Mouse (Mus musculus) megakaryocyte, embryonic 14.5 days (primary cell): ENCODE results near the gene Fam196b. TPM values are rescaled to one million over a fixed set of nuclear protein-coding genes. Genes with fewer than 3 reads are reported as not detected.

ENCODE experiments used
- H3K27me3 ChIP-seq: replicated peaks from 2 replicates; pipeline ENCODE3; 2012; ENCODE audit warnings: inconsistent platforms
- H3K36me3 ChIP-seq: replicated peaks from 2 replicates; pipeline ENCODE3; 2012; ENCODE audit warnings: low read length, inconsistent platforms, mixed read lengths
- H3K4me1 ChIP-seq: 2 replicates; pipeline ENCODE4 v1.6.1; 2012; ENCODE audit warnings: inconsistent platforms
- H3K4me3 ChIP-seq: replicated peaks from 2 replicates; pipeline ENCODE3; 2012; ENCODE audit warnings: moderate library complexity, mild to moderate bottlenecking, inconsistent platforms
- H3K9me3 ChIP-seq: 2 replicates; pipeline ENCODE4 v1.6.1; 2012; ENCODE audit warnings: inconsistent platforms
- FLI1 ChIP-seq: IDR thresholded peaks from 2 replicates; pipeline ENCODE4 v1.6.1; 2012; ENCODE audit warnings: low read length, inconsistent platforms, mixed read lengths
- GATA1 ChIP-seq: IDR thresholded peaks from 3 replicates; pipeline ENCODE4 v1.6.1; 2012; ENCODE audit warnings: mixed read lengths, low read length, inconsistent platforms, borderline replicate concordance
- polyA plus RNA-seq: library from polyadenylated mRNA; stranded (reverse); fragments of >175 nt; gene quantifications from 2 replicates; pipeline ENCODE4 v1.2.3, GENCODE M21; 2012; ENCODE audit warnings: low replicate concordance; ENCODE audit not compliant: insufficient read depth

The Fam196b gene
- polyA plus RNA-seq, 1 experiment: not detected

DNA sequence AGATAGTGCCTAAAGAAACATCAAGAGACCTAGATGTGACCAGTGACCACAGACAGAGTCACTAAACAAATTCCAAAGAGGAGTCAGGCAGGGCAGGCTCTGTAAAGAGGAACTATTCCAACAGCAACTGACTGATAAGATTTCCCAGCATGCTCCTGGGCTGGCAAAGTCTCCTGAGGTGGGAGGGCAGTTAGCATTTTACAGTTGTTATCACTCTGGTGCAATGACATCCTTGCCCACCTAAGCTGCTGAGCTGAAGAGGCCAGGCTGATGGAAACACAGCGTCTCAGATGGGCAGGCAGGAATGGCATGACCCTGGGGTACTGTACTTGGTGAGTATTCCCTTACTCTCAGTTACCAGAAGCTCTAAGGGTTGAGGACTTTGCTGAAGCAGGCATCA is 15.1 kb upstream of the Fam196b start:
- H3K9me3 ChIP-seq: no peaks in the 10 kb centered on the region
- H3K27me3 ChIP-seq: no peaks in the 10 kb centered on the region
- H3K4me1 ChIP-seq: peaks cover 5% of the 10 kb centered on the region
- peaks cover 16% of the 10 kb centered on the region for H3K36me3 ChIP-seq
- TF ChIP-seq FLI1: no peak
- TF ChIP-seq GATA1: no peak
- H3K4me3 ChIP-seq: peak overlapping the region; percentile 28

DNA sequence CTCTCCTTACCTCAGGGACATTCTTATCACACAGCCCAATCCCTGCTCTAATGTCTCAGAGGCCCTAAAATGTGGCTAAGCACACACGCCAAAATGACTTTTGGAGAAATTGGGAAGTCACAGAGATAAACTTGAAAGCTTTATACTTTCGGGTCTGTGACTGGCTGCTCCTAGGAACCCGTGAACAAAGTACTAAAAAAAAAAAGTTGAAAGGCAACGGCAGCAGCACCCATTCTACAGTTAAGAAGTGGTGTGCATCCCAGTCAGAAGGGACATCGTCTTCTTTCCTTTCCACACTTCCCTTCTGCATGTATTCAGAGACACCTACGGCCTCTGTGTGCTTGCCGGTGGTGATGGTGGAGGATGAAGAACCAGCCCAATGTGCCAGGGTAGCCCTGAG is 14.6 kb upstream of the Fam196b start:
- H3K36me3 ChIP-seq: peaks cover 16% of the 10 kb centered on the region
- peaks cover 5% of the 10 kb centered on the region for H3K4me1 ChIP-seq
- H3K9me3 ChIP-seq: no peaks in the 10 kb centered on the region
- no peak overlapping the region for H3K4me3 ChIP-seq
- TF ChIP-seq FLI1 (no peak), GATA1 (no peak)
- no peaks in the 10 kb centered on the region for H3K27me3 ChIP-seq

DNA sequence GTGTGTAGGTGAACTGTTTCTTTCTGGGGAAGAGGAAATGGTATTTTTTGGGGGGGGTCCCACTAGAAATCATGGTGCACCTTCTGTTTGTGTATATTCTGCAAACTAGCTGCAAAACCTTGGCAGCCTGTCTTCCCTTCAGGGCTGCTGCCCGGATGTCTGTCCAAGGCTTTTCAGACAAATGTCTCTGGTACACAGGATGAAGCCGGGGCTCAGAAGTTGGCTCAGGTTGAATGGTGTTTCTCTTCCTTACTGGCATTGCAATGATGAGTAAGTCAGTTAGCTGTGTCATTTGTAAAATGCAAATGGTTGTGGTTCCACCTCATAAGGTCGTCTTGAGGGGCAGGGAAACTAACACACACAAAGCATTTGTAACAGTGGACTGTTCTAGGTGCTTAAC is 8.4 kb upstream of the Fam196b start:
- Histone ChIP-seq H3K4me3 (no peak overlapping the region), H3K36me3 (peaks cover 23% of the 10 kb centered on the region), H3K9me3 (no peaks in the 10 kb centered on the region), H3K27me3 (no peaks in the 10 kb centered on the region), H3K4me1 (no peaks in the 10 kb centered on the region)
- TF ChIP-seq GATA1: no peak
- TF ChIP-seq FLI1: no peak

DNA sequence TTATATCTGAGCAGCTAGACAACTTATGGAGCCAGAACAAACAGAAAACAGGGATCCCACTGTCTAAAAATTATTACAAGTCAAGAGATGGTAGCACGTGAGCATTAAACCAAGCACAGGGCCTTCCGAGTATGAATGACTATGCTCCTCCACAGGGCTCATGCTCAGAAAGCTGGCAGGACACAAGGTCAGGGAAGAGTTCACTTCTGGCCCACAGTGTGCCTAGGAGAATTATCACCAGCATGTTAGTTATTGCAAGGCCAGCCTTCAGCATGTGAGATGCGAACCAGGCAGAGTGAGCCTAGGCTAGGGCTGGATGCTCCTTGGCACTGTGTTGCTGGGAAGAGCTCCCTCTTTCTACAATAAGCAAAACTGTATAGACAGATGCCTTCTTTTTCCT is 5.9 kb upstream of the Fam196b start:
- H3K4me1 ChIP-seq: peaks cover 13% of the 10 kb centered on the region
- H3K4me3 ChIP-seq: no peak overlapping the region
- H3K9me3 ChIP-seq: no peaks in the 10 kb centered on the region
- no peak for TF ChIP-seq FLI1
- no peak for TF ChIP-seq GATA1
- H3K36me3 ChIP-seq: peaks cover 23% of the 10 kb centered on the region
- H3K27me3 ChIP-seq: no peaks in the 10 kb centered on the region

DNA sequence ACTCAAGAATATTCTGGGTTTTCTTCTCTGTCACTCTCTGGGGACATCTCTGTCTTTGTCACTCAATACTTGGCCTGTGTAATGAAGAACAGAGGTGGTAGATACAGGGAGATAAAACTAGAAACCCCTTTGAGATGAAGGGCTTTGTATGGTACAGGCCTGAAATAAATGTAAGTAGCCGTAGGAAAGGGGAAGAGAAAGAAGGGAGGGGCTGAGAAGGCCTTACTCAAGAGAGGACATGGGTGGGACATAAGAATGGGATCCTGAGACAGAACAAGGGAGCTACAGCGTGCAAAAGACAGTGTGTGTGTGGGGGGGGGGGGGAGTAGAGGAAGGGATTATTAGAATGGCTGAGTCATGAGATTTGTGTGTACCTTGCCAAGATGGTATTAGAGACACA is 5.3 kb upstream of the Fam196b start:
- TF ChIP-seq FLI1 (no peak), GATA1 (no peak)
- no peaks in the 10 kb centered on the region for H3K9me3 ChIP-seq

DNA sequence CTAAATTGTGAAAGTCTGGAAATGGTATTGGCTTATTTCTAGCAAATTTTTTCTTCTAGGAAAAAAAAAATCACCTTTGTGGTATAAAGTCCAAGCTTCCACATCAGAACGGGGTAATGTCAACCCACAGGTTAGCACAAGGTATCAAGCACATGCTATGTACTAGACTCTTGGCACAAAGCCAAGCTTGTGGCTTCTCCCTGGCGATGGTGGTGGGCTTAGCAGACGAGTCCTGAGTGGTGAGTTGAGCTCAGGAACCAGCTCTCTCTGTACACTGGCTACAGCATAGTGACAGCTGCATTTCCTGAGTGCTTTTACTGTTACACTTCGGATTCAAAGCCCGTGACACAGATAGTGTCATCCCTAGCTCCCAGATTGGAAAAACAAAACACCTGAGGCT is 2.9 kb upstream of the Fam196b start:
- peaks cover 13% of the 10 kb centered on the region for H3K4me1 ChIP-seq
- H3K36me3 ChIP-seq: peaks cover 14% of the 10 kb centered on the region
- H3K9me3 ChIP-seq: no peaks in the 10 kb centered on the region
- TF ChIP-seq GATA1 (no peak), FLI1 (no peak)
- H3K27me3 ChIP-seq: no peaks in the 10 kb centered on the region
- no peak overlapping the region for H3K4me3 ChIP-seq

More for the DNA sequence above, 5.3 kb upstream of the Fam196b start:
- no peak overlapping the region for H3K4me3 ChIP-seq
- no peaks in the 10 kb centered on the region for H3K27me3 ChIP-seq
- H3K4me1 ChIP-seq: peaks cover 13% of the 10 kb centered on the region
- peaks cover 23% of the 10 kb centered on the region for H3K36me3 ChIP-seq

DNA sequence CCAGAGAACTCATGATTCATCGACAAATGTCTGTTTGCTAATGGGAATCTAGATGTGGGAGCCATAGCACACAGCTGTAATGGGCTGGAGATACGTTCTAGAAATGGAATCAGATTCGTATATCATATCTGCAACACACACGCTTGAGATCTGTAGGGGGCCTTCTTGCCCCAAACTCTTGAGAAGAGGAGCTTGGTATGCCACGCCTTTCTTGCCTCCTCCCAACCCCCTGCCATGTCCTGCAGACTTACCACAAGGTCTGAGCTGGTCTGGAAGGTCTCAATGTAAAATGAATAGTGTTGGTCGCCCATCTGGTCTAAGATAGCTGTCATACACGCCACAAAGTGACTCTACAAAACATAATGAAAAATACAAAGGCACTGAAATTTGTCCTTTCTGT is 2.4 kb upstream of the Fam196b start:
- peaks cover 10% of the 10 kb centered on the region for H3K36me3 ChIP-seq
- TF ChIP-seq FLI1 (no peak), GATA1 (no peak)
- H3K27me3 ChIP-seq: no peaks in the 10 kb centered on the region
- H3K4me1 ChIP-seq: peaks cover 13% of the 10 kb centered on the region
- no peaks in the 10 kb centered on the region for H3K9me3 ChIP-seq
- no peak overlapping the region for H3K4me3 ChIP-seq

DNA sequence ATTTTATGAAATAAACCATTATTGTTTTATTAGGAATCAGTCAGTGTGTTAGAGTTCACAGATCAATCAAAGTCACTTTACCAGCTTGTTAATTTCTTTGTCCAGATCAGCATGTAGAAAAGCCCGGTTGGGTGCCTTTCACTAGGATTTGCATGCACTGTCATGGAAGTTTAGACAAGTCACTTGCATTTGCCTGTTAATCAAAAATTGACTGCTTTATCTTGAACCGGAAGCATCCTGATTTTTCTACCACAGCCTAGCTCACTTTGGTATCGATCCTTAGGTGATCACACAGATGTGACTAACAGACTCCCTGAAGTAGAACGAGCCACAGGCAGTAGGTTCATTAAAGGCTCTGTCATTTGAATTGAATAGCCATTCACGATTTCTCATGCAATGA is 761 bp downstream of the Fam196b start:
- Histone ChIP-seq H3K4me1 (peaks cover 13% of the 10 kb centered on the region), H3K9me3 (no peaks in the 10 kb centered on the region)
- no peak for TF ChIP-seq FLI1
- TF ChIP-seq GATA1: no peak

DNA sequence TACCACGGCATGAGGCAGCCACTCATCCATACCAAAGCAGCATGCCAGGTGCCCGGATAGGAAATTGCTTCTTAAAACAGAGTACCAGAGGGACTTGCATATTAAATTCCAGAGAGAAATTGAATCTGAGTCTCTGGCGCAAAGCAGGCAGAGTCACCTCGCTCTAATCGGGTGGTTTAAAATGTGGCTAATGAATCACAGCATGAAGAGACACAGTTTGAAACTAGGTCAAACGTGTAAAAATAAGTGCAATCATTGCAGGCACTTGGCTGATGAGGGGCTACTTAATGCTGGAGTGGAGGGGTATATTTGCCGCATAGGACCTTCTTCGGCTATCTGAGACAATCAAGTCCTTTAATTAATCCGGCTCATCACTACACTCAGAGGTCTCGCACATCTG is 1.6 kb downstream of the Fam196b start:
- H3K27me3 ChIP-seq: no peaks in the 10 kb centered on the region
- peaks cover 13% of the 10 kb centered on the region for H3K4me1 ChIP-seq
- peaks cover 2% of the 10 kb centered on the region for H3K36me3 ChIP-seq
- no peak overlapping the region for H3K4me3 ChIP-seq
- no peaks in the 10 kb centered on the region for H3K9me3 ChIP-seq
- TF ChIP-seq GATA1: no peak
- no peak for TF ChIP-seq FLI1

More for the DNA sequence above, 761 bp downstream of the Fam196b start:
- Histone ChIP-seq H3K4me3 (no peak overlapping the region), H3K27me3 (no peaks in the 10 kb centered on the region), H3K36me3 (peaks cover 2% of the 10 kb centered on the region)

DNA sequence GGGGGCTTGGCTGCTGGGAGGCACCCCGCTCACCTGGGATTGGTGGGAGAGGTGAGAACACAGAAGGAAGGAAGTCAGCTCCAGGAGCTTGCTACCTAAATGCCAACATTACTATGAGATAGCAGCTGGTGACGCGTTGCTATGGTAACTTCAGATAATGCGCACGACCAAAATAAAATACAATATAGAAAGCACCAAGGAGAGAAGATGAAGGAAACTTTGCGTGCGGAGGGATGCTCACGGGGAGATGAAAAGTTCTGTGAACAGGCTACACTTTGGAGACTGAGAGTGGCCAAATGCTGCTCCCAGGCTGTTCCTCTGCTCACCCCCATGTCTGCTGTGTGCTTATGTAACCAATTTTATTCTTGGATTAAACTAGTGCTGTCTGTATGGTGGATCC is 2.4 kb downstream of the Fam196b start:
- Histone ChIP-seq H3K4me3 (no peak overlapping the region), H3K27me3 (no peaks in the 10 kb centered on the region), H3K4me1 (peaks cover 10% of the 10 kb centered on the region), H3K9me3 (no peaks in the 10 kb centered on the region), H3K36me3 (no peaks in the 10 kb centered on the region)
- no peak for TF ChIP-seq FLI1
- TF ChIP-seq GATA1: no peak

DNA sequence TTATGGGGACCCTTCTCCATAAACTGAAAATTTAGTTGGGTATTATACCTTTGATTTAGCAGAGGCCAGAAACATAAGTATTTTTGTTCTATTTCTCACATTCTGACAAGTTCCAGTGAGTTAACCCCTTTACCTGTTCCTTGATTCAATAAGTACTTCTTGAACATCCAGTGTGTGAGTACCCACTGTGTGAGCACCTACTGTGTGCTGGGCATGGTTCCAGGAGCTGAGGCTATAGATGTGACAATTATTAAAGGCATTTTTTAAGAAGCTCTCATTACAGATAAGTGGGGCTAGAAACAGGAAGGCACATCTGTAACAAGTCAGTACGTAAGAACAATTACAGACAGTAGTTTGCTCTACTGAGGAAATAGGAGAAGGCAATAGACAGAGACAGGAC is 4.7 kb downstream of the Fam196b start:
- no peaks in the 10 kb centered on the region for H3K9me3 ChIP-seq
- no peaks in the 10 kb centered on the region for H3K27me3 ChIP-seq
- no peaks in the 10 kb centered on the region; the same call in 1 of the 2 replicates for H3K4me1 ChIP-seq
- TF ChIP-seq FLI1 (no peak), GATA1 (no peak)
- H3K36me3 ChIP-seq: no peaks in the 10 kb centered on the region
- no peak overlapping the region for H3K4me3 ChIP-seq

DNA sequence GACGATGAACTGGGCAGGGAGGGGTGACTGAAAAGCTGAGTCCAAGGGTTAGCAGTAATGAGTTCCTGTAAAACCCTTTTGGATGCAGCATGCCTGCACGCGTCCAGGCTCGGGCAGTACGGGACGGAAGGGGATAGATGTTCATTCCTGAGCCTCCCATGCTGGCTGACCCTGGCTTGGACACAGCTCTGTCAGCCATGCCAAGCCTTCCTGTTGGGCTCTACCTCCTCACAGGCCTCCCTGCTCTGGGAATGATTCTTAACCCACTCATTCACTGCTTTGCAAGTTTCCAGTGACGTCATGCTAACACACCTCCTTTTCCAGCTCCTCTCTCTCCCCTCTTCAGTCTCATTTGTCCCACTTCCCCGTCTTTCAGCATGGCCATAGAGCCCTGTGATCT is 9.0 kb downstream of the Fam196b start:
- H3K9me3 ChIP-seq: no peaks in the 10 kb centered on the region
- no peaks in the 10 kb centered on the region for H3K27me3 ChIP-seq
- no peak for TF ChIP-seq FLI1
- TF ChIP-seq GATA1: no peak
- H3K4me3 ChIP-seq: no peak overlapping the region
- no peaks in the 10 kb centered on the region; the same call in 1 of the 2 replicates for H3K4me1 ChIP-seq
- H3K36me3 ChIP-seq: no peaks in the 10 kb centered on the region
